Mouse (Mus musculus) c-Kit-positive CD71-positive TER-119-positive erythroid progenitor cells, embryonic 14.5 days (primary cell): Measurements from ENCODE around the gene S100a13.

Experiments
- DNase-seq: peaks from one replicate; pipeline ENCODE4 v3.0.0-alpha.2; 2013; ENCODE audit warnings: low spot score

S100a13 gene

GRCm38 (mm10) chr3:90555954-90556353 is 41.7 kb downstream of the S100a13 start:
- DNase-seq = no peak

- DNase-seq = no peak
Observed at GRCm38 (mm10) chr3:90560008-90560628, 45.9 kb downstream of the S100a13 start, which contains the start of gene S100a3. TSS of gene S100a3 (plus strand) at chr3:90560578.
